Mouse (Mus musculus) MEL (cell line): ENCODE data around the gene Tmem132c. TPM values are rescaled to one million over a fixed set of nuclear protein-coding genes. Genes with fewer than 3 reads are reported as not detected.

Experiments used
- DNase-seq: peaks from one replicate; pipeline ENCODE4 v3.0.0; 2011; ENCODE audit warnings: low read depth, low spot score
- H3K27ac ChIP-seq: 2 replicates; pipeline ENCODE4 v1.5.1; 2012; ENCODE audit warnings: low read depth, mild to moderate bottlenecking, control low read depth, low read length, moderate library complexity; ENCODE audit not compliant: control insufficient read depth
- H3K27me3 ChIP-seq, 2 experiments: fragments of 150-350 bp in 1 of 2; sonication (generic) in 1 of 2; 2 replicates each; pipeline ENCODE4 v1.6.1; 2012; ENCODE audit warnings: low read length in 2 of 2, mild to moderate bottlenecking in 2 of 2, improper control_type of control experiment in 1 of 2, moderate library complexity in 1 of 2; ENCODE audit not compliant: insufficient read depth in 2 of 2, control insufficient read depth in 1 of 2
- H3K36me3 ChIP-seq, 2 experiments: 2 replicates each; pipeline ENCODE4 v1.6.1; 2012 to 2014; ENCODE audit warnings: low read length in 2 of 2, improper control_type of control experiment in 1 of 2, inconsistent platforms in 1 of 2, mild to moderate bottlenecking in 1 of 2; ENCODE audit not compliant: insufficient read depth in 2 of 2, control insufficient read depth in 1 of 2
- H3K4me1 ChIP-seq, 2 experiments: fragments of 150-350 bp in 1 of 2; sonication (generic) in 1 of 2; 2 replicates each; pipeline ENCODE4 v1.6.1; 2012; ENCODE audit warnings: low read length in 2 of 2, improper control_type of control experiment in 1 of 2, mild to moderate bottlenecking in 1 of 2; ENCODE audit not compliant: insufficient read depth in 2 of 2, control insufficient read depth in 1 of 2
- H3K4me3 ChIP-seq, 2 experiments: fragments of 150-350 bp in 1 of 2; sonication (generic) in 1 of 2; 2 replicates each; pipeline ENCODE4 v1.5.1; 2012; ENCODE audit warnings: low read depth in 2 of 2, low read length in 2 of 2, mild to moderate bottlenecking in 2 of 2, moderate library complexity in 2 of 2, control low read depth in 1 of 2, improper control_type of control experiment in 1 of 2; ENCODE audit not compliant: control insufficient read depth in 1 of 2, insufficient read depth in 1 of 2
- H3K79me2 ChIP-seq: 2 replicates; pipeline ENCODE4 v1.6.1; 2012; ENCODE audit warnings: mild to moderate bottlenecking, low read length, moderate library complexity; ENCODE audit not compliant: control insufficient read depth, poor library complexity, insufficient read depth
- H3K9ac ChIP-seq: 2 replicates; pipeline ENCODE4 v1.6.1; 2012; ENCODE audit warnings: low read depth, mild to moderate bottlenecking, control low read depth, low read length, moderate library complexity; ENCODE audit not compliant: control insufficient read depth, poor library complexity, severe bottlenecking
- H3K9me3 ChIP-seq: fragments of 150-350 bp; sonication (generic); replicated peaks from 2 replicates; pipeline ENCODE4 v1.6.1; 2012; ENCODE audit warnings: mild to moderate bottlenecking, low read length, improper control_type of control experiment, moderate library complexity; ENCODE audit not compliant: insufficient read depth
- CHD1 ChIP-seq: IDR thresholded peaks from 2 replicates; pipeline ENCODE4 v1.6.1; 2012; ENCODE audit warnings: low read depth, mild to moderate bottlenecking, inconsistent platforms, low read length, improper control_type of control experiment
- CHD2 ChIP-seq: IDR thresholded peaks from 2 replicates; pipeline ENCODE4 v1.6.1; 2011; ENCODE audit warnings: low read length, improper control_type of control experiment
- CTCF ChIP-seq, 3 experiments: IDR thresholded peaks in 2 of 3; conservative IDR thresholded peaks in 1 of 3; 2 replicates each; pipeline ENCODE4 v1.5.1; 2011 to 2012; ENCODE audit warnings: low read length in 3 of 3, low read depth in 2 of 3, mild to moderate bottlenecking in 2 of 3, improper control_type of control experiment in 1 of 3, inconsistent platforms in 1 of 3, mixed read lengths in 1 of 3, moderate library complexity in 1 of 3; ENCODE audit not compliant: control insufficient read depth in 1 of 3, insufficient read depth in 1 of 3, poor library complexity in 1 of 3, severe bottlenecking in 1 of 3
- E2F4 ChIP-seq: IDR thresholded peaks from 2 replicates; pipeline ENCODE4 v1.6.1; 2011; ENCODE audit warnings: low read depth, low read length, improper control_type of control experiment, borderline replicate concordance
- ELF1 ChIP-seq: IDR thresholded peaks from 2 replicates; pipeline ENCODE4 v1.6.1; 2014; ENCODE audit warnings: low read depth, mild to moderate bottlenecking, inconsistent platforms, low read length, improper control_type of control experiment, moderate library complexity
- EP300 ChIP-seq, 2 experiments: IDR thresholded peaks; 2 replicates each; pipeline ENCODE4 v1.6.1; 2011; ENCODE audit warnings: improper control_type of control experiment in 2 of 2, low read length in 2 of 2, low read depth in 1 of 2, mild to moderate bottlenecking in 1 of 2
- GABPA ChIP-seq: IDR thresholded peaks from 2 replicates; pipeline ENCODE4 v1.6.1; 2012; ENCODE audit warnings: low read depth, mild to moderate bottlenecking, inconsistent platforms, low read length, improper control_type of control experiment, moderate library complexity
- KAT2A ChIP-seq: conservative IDR thresholded peaks from 2 replicates; pipeline ENCODE4 v1.6.1; 2012; ENCODE audit warnings: low read depth, low read length, improper control_type of control experiment, inconsistent platforms
- MAFK ChIP-seq: IDR thresholded peaks from 2 replicates; pipeline ENCODE4 v1.6.1; 2011; ENCODE audit warnings: low read depth, mild to moderate bottlenecking, low read length, improper control_type of control experiment, borderline replicate concordance
- MAZ ChIP-seq: IDR thresholded peaks from 2 replicates; pipeline ENCODE4 v1.6.1; 2012; ENCODE audit warnings: low read depth, mild to moderate bottlenecking, inconsistent platforms, low read length, improper control_type of control experiment
- MYB ChIP-seq: IDR thresholded peaks from 2 replicates; pipeline ENCODE4 v1.6.1; 2011; ENCODE audit warnings: mild to moderate bottlenecking, low read depth, low read length, improper control_type of control experiment
- MYC ChIP-seq: IDR thresholded peaks from 2 replicates; pipeline ENCODE4 v1.6.1; 2011; ENCODE audit warnings: low read depth, mild to moderate bottlenecking, low read length, improper control_type of control experiment, moderate library complexity
- NELFE ChIP-seq: IDR thresholded peaks from 2 replicates; pipeline ENCODE4 v1.6.1; 2011; ENCODE audit warnings: low read depth, low read length, improper control_type of control experiment
- POLR2A ChIP-seq, 2 experiments: IDR thresholded peaks; 2 replicates each; pipeline ENCODE4 v1.6.1; 2011 to 2012; ENCODE audit warnings: low read length in 2 of 2, mild to moderate bottlenecking in 2 of 2, control low read depth in 1 of 2, improper control_type of control experiment in 1 of 2, low read depth in 1 of 2, moderate library complexity in 1 of 2; ENCODE audit not compliant: control insufficient read depth in 1 of 2, insufficient read depth in 1 of 2, poor library complexity in 1 of 2
- RAD21 ChIP-seq: IDR thresholded peaks from 2 replicates; pipeline ENCODE4 v1.6.1; 2011; ENCODE audit warnings: mild to moderate bottlenecking, low read depth, low read length, improper control_type of control experiment
- RCOR1 ChIP-seq: IDR thresholded peaks from 2 replicates; pipeline ENCODE4 v1.6.1; 2012; ENCODE audit warnings: low read depth, mild to moderate bottlenecking, inconsistent platforms, low read length, improper control_type of control experiment
- TAL1 ChIP-seq: IDR thresholded peaks from 2 replicates; pipeline ENCODE4 v1.6.1; 2012; ENCODE audit warnings: mild to moderate bottlenecking, inconsistent platforms, low read length, moderate library complexity, mixed read lengths
- TCF12 ChIP-seq: IDR thresholded peaks from 2 replicates; pipeline ENCODE4 v1.6.1; 2014; ENCODE audit warnings: low read depth, mild to moderate bottlenecking, inconsistent platforms, low read length, improper control_type of control experiment, moderate library complexity
- UBTF ChIP-seq: IDR thresholded peaks from 2 replicates; pipeline ENCODE4 v1.6.1; 2012; ENCODE audit warnings: low read depth, mild to moderate bottlenecking, inconsistent platforms, low read length, improper control_type of control experiment, moderate library complexity, borderline replicate concordance; ENCODE audit not compliant: insufficient read depth
- USF1 ChIP-seq: IDR thresholded peaks from 2 replicates; pipeline ENCODE4 v1.6.1; 2014; ENCODE audit warnings: low read depth, mild to moderate bottlenecking, inconsistent platforms, low read length, improper control_type of control experiment, moderate library complexity
- ZC3H11A ChIP-seq: IDR thresholded peaks from 2 replicates; pipeline ENCODE4 v1.6.1; 2012; ENCODE audit warnings: low read depth, mild to moderate bottlenecking, inconsistent platforms, low read length, improper control_type of control experiment
- ZMIZ1 ChIP-seq: IDR thresholded peaks from 2 replicates; pipeline ENCODE4 v1.6.1; 2012; ENCODE audit warnings: low read depth, mild to moderate bottlenecking, inconsistent platforms, low read length, improper control_type of control experiment, moderate library complexity
- polyA plus RNA-seq, 2 experiments: library from polyadenylated mRNA; stranded (reverse) in 1 of 2; unstranded in 1 of 2; fragments of >175 nt in 1 of 2; fragments of >200 nt in 1 of 2; gene quantifications; 2 replicates each; pipeline versions ENCODE4 v1.2.1 to v1.2.4; 2012; ENCODE audit warnings: low replicate concordance in 2 of 2, low read depth in 1 of 2; ENCODE audit not compliant: insufficient read length in 2 of 2, insufficient read depth in 1 of 2, missing spikeins in 1 of 2
- total RNA-seq: library from RNA; depleted of rRNA; stranded (reverse); fragments of 300-350 nt; gene quantifications from 2 replicates; pipeline ENCODE4 v1.2.3, GENCODE M21; 2012

Gene Tmem132c
- total and polyA plus RNA-seq, 3 experiments, result not detected

DNA sequence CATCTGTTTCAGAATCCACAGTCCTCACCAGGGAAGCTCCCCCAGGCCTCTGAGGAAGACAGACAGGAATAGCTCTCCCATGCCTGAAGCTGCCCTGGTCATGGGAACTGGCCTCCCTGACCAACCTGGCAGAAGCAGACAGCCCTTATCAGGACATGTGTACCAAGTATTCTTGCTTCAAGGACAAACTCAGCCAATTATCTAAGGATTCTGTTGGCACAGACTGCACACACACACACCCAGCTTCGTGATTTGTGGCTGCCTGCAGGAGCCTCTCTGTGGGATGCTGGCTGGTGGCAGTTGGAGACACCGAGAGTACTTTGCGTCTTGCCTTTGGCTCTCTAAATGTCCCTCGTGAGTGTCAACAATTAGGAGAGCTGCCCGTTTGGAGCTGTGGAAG is 226.5 kb downstream of the Tmem132c start:
- H3K27ac ChIP-seq, result no peak overlapping the region
- H3K27me3 ChIP-seq, result no peaks in the 10 kb centered on the region
- TF ChIP-seq RAD21 (no peak), RCOR1 (no peak), NELFE (no peak), TAL1 (no peak), E2F4 (no peak), ELF1 (no peak), KAT2A (no peak), MYC (no peak), ZC3H11A (no peak), UBTF (no peak), ZMIZ1 (no peak), TCF12 (no peak), CHD2 (no peak), MAZ (no peak), MAFK (no peak), CHD1 (no peak), CTCF (IDR thresholded peaks at IDR 0.05 in 2 of 3, conservative IDR thresholded peaks at IDR 0.05 in 1 of 3; ENCODE audit: control insufficient read depth in 1 of 3, insufficient read depth in 1 of 3, low read depth in 2 of 3, low read length in 3 of 3, poor library complexity in 1 of 3, severe bottlenecking in 1 of 3) (no peak), GABPA (no peak), EP300 (IDR thresholded peaks at IDR 0.05; ENCODE audit: low read depth in 1 of 2, low read length in 2 of 2) (no peak)
- H3K36me3 ChIP-seq, result no peaks in the 10 kb centered on the region
- H3K4me1 ChIP-seq, result no peaks in the 10 kb centered on the region
- H3K9me3 ChIP-seq, result no peaks in the 10 kb centered on the region
- H3K4me3 ChIP-seq, result no peak overlapping the region
- DNase-seq, result no peak
- no peaks in the 10 kb centered on the region for H3K79me2 ChIP-seq
- H3K9ac ChIP-seq, result no peak overlapping the region

DNA sequence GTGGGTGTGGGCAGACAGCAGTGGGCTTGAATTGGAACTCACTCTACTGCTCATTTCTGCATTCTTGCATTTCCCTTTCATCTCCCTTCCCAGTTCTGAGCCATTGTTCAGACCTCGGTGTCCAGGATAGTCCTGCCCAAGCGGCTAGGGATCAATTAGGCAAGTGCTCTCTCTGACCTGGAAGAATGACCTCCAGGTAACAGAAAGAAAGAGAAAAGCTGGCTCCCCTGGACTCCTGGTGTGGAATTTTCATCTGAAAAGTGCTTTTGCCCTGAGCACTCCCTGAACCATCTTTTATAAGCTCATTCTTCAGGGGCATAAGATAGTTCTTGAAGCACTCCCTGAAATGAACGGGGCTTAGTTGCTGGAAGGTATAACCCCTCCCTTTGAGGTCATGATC is 228.7 kb downstream of the Tmem132c start:
- Histone ChIP-seq H3K9ac (no peak overlapping the region), H3K79me2 (no peaks in the 10 kb centered on the region), H3K4me3 (no peak overlapping the region), H3K27ac (no peak overlapping the region), H3K27me3 (no peaks in the 10 kb centered on the region), H3K36me3 (no peaks in the 10 kb centered on the region), H3K9me3 (no peaks in the 10 kb centered on the region), H3K4me1 (no peaks in the 10 kb centered on the region)
- DNase-seq, result no peak
- no peak for TF ChIP-seq CHD2
- TF ChIP-seq TCF12, result no peak
- TF ChIP-seq UBTF, result no peak
- TF ChIP-seq E2F4, result no peak
- TF ChIP-seq MYB, result no peak
- no peak for TF ChIP-seq USF1
- no peak for TF ChIP-seq MAFK
- no peak for TF ChIP-seq POLR2A (IDR thresholded peaks at IDR 0.05; ENCODE audit: control insufficient read depth in 1 of 2, insufficient read depth in 1 of 2, low read depth in 1 of 2, low read length in 2 of 2, poor library complexity in 1 of 2)
- no peak for TF ChIP-seq NELFE
- TF ChIP-seq MAZ, result no peak
